Mouse (Mus musculus): Measurements from ENCODE around the gene Vmn1r191. TPM values are rescaled to one million over a fixed set of nuclear protein-coding genes. Genes with fewer than 3 reads are reported as not detected.

Vmn1r191 gene
- not detected for polyA plus RNA-seq (2014; fragmentation: Illumina TruSeq; extraction: RNeasy Lipid Tissue Mini Kit (QIAGEN cat#74804); ENCODE audit: low read depth, low replicate concordance)

DNA sequence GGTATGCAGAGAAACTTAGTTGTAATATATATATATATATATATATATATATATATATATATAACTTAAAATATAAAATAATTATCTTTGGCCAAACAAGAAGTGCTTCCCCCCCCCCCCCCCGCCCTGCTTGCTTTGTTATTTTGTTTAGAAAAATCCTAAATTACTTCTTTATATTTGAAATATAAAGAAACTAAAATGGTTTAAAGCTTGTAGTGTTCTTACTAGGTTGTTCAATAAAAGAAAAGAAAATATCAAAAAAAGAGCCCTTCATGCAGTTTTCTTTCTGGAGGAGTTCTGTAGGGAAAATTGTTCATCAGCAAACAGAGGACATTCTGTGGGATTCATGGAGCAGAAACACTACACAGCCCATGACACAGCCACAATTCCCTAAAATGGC is at the start of gene Vmn1r191:
Gene Vmn1r191 (minus strand): TSS at position 101 of the 400 bp plus-strand sequence.

DNA sequence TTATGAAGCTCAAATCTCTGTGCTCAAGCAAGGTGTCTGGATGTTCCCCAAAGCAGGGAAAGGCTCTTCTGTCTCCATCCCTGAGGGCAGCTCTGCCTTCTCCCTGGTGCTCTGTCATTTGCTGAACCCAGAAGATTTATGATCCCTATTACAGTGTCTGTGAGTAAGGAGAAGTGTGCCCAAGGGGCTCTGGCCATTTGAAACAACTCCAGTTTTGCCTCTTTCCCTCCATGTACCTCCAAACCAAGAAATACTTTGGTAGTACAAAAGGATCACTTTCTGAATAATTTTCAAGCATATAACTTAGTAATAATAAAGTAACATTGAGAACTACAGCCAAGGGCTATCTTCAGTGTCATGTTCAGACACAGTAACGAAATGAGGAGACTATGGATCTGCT is 39.3 kb upstream of the Vmn1r191 start, which contains the start of gene Vmn1r193:
Gene Vmn1r193 (minus strand): TSS at position 101 of the 400 bp plus-strand sequence.

DNA sequence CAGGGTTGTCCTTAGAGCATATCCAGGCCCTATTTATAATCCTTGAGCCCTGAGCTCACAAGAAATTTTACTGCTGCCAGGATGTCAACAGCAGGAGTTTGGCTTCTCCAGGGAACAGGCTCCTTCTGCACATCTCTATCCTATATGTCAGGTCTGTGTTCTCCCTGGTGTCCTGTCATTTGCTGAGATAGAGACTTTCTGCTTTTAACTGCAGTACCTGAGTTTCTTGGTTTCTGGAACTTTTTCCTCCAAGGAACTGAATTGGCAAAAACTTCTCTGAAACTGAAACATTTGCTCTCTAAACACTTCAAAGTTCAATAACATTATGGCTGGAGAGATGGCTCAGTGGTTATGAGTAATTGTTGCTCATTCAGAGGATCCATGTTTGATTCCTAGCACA is 7.3 kb upstream of the Vmn1r191 start, which contains the start of gene Vmn1r192:
Gene Vmn1r192 (minus strand): TSS at position 101 of the 400 bp plus-strand sequence.

Other genes with a start within 250 kb of the Vmn1r191 start
- 3.0 TPM for gene Zfp184, start 238.9 kb downstream of the Vmn1r191 start, polyA plus RNA-seq (2014; fragmentation: Illumina TruSeq; extraction: RNeasy Lipid Tissue Mini Kit (QIAGEN cat#74804); ENCODE audit: low read depth, low replicate concordance)
- 3.5 TPM for gene Pom121l2, start 202.8 kb downstream of the Vmn1r191 start, polyA plus RNA-seq (2014; fragmentation: Illumina TruSeq; extraction: RNeasy Lipid Tissue Mini Kit (QIAGEN cat#74804); ENCODE audit: low read depth, low replicate concordance)
- not detected for gene Prss16, start 174.2 kb downstream of the Vmn1r191 start, polyA plus RNA-seq (2014; fragmentation: Illumina TruSeq; extraction: RNeasy Lipid Tissue Mini Kit (QIAGEN cat#74804); ENCODE audit: low read depth, low replicate concordance)
- not detected for gene Hist1h2ah, start 148.4 kb downstream of the Vmn1r191 start, polyA plus RNA-seq (2014; fragmentation: Illumina TruSeq; extraction: RNeasy Lipid Tissue Mini Kit (QIAGEN cat#74804); ENCODE audit: low read depth, low replicate concordance)
- not detected for gene Hist1h2bk, start 148.1 kb downstream of the Vmn1r191 start, polyA plus RNA-seq (2014; fragmentation: Illumina TruSeq; extraction: RNeasy Lipid Tissue Mini Kit (QIAGEN cat#74804); ENCODE audit: low read depth, low replicate concordance)
- 6.8 TPM for gene Hist1h4i, start 142.6 kb downstream of the Vmn1r191 start, polyA plus RNA-seq (2014; fragmentation: Illumina TruSeq; extraction: RNeasy Lipid Tissue Mini Kit (QIAGEN cat#74804); ENCODE audit: low read depth, low replicate concordance)
- gene Hist1h2ag, start 141.0 kb downstream of the Vmn1r191 start, polyA plus RNA-seq (2014; fragmentation: Illumina TruSeq; extraction: RNeasy Lipid Tissue Mini Kit (QIAGEN cat#74804); ENCODE audit: low read depth, low replicate concordance): not detected
- gene Hist1h2bj, start 140.8 kb downstream of the Vmn1r191 start, polyA plus RNA-seq (2014; fragmentation: Illumina TruSeq; extraction: RNeasy Lipid Tissue Mini Kit (QIAGEN cat#74804); ENCODE audit: low read depth, low replicate concordance): not detected
- gene Vmn1r188, start 99.5 kb downstream of the Vmn1r191 start, polyA plus RNA-seq (2014; fragmentation: Illumina TruSeq; extraction: RNeasy Lipid Tissue Mini Kit (QIAGEN cat#74804); ENCODE audit: low read depth, low replicate concordance): not detected
- not detected for gene Vmn1r189, start 78.1 kb downstream of the Vmn1r191 start, polyA plus RNA-seq (2014; fragmentation: Illumina TruSeq; extraction: RNeasy Lipid Tissue Mini Kit (QIAGEN cat#74804); ENCODE audit: low read depth, low replicate concordance)
- gene Vmn1r192, start 7.2 kb upstream of the Vmn1r191 start, polyA plus RNA-seq (2014; fragmentation: Illumina TruSeq; extraction: RNeasy Lipid Tissue Mini Kit (QIAGEN cat#74804); ENCODE audit: low read depth, low replicate concordance): not detected
- not detected for gene Vmn1r193, start 39.2 kb upstream of the Vmn1r191 start, polyA plus RNA-seq (2014; fragmentation: Illumina TruSeq; extraction: RNeasy Lipid Tissue Mini Kit (QIAGEN cat#74804); ENCODE audit: low read depth, low replicate concordance)
- not detected for gene Vmn1r194, start 60.2 kb upstream of the Vmn1r191 start, polyA plus RNA-seq (2014; fragmentation: Illumina TruSeq; extraction: RNeasy Lipid Tissue Mini Kit (QIAGEN cat#74804); ENCODE audit: low read depth, low replicate concordance)
- gene Vmn1r195, start 86.6 kb upstream of the Vmn1r191 start, polyA plus RNA-seq (2014; fragmentation: Illumina TruSeq; extraction: RNeasy Lipid Tissue Mini Kit (QIAGEN cat#74804); ENCODE audit: low read depth, low replicate concordance): not detected
- gene Vmn1r196, start 106.0 kb upstream of the Vmn1r191 start, polyA plus RNA-seq (2014; fragmentation: Illumina TruSeq; extraction: RNeasy Lipid Tissue Mini Kit (QIAGEN cat#74804); ENCODE audit: low read depth, low replicate concordance): not detected
- not detected for gene Vmn1r197, start 140.6 kb upstream of the Vmn1r191 start, polyA plus RNA-seq (2014; fragmentation: Illumina TruSeq; extraction: RNeasy Lipid Tissue Mini Kit (QIAGEN cat#74804); ENCODE audit: low read depth, low replicate concordance)
- not detected for gene Vmn1r198, start 166.4 kb upstream of the Vmn1r191 start, polyA plus RNA-seq (2014; fragmentation: Illumina TruSeq; extraction: RNeasy Lipid Tissue Mini Kit (QIAGEN cat#74804); ENCODE audit: low read depth, low replicate concordance)
- not detected for gene Vmn1r199, start 195.8 kb upstream of the Vmn1r191 start, polyA plus RNA-seq (2014; fragmentation: Illumina TruSeq; extraction: RNeasy Lipid Tissue Mini Kit (QIAGEN cat#74804); ENCODE audit: low read depth, low replicate concordance)
- not detected for gene Vmn1r200, start 206.4 kb upstream of the Vmn1r191 start, polyA plus RNA-seq (2014; fragmentation: Illumina TruSeq; extraction: RNeasy Lipid Tissue Mini Kit (QIAGEN cat#74804); ENCODE audit: low read depth, low replicate concordance)